Mouse (Mus musculus): ENCODE measurements around the gene 1810009A15Rik. TPM values are rescaled to one million over a fixed set of nuclear protein-coding genes. Genes with fewer than 3 reads are reported as not detected.
A peak's percentile ranks its signal among the peaks of the same experiment; 100 is the strongest.

The 1810009A15Rik gene
- polyA plus RNA-seq, 1 experiment, result 175 TPM

DNA sequence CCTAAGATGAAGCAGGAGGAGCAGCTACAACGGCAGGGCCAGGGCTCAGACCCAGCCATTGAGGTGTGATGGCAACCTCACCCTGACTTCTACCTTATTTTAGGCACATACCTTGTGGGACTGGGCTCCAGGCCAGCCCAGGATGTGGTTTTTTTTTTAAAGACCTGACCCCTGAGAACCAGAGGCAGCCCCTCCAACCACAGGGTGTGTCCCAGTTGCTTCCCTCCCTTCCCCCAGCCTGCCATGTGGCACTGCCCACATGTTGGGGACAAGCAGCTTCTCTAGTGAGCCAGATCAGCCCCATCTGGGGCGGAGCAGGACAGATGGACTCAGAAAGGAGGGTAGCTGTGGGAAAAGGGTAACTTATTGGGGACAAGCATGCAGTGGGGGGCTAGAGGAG lies 38.1 kb downstream of the 1810009A15Rik start:
- Histone ChIP-seq H3K79me2 (ENCODE audit: control insufficient read depth, insufficient read depth) (peaks cover 46% of the 10 kb centered on the region), H3K36me3 (ENCODE audit: control insufficient read depth, insufficient read depth) (peaks cover 36% of the 10 kb centered on the region), H3K27me3 (ENCODE audit: control insufficient read depth, insufficient read depth, insufficient read length) (no peaks in the 10 kb centered on the region), H3K79me3 (ENCODE audit: low read depth) (peaks cover 28% of the 10 kb centered on the region), H3ac (ENCODE audit: control insufficient read depth, insufficient read length, low read depth) (no peak overlapping the region), H3K4me3 (ENCODE audit: insufficient read depth, poor library complexity, severe bottlenecking) (no peak overlapping the region)
- TF ChIP-seq CEBPB (IDR thresholded peaks at IDR 0.05; ENCODE audit: low read depth), result no peak
- TF ChIP-seq MYOD1 (IDR thresholded peaks at IDR 0.05; ENCODE audit: control insufficient read depth, insufficient read length, low read depth), result no peak
- TF ChIP-seq MYOG (IDR thresholded peaks at IDR 0.05; ENCODE audit: control insufficient read depth, extremely low read depth, insufficient read length), result no peak
- TF ChIP-seq CTCF (IDR thresholded peaks at IDR 0.05; ENCODE audit: control insufficient read depth, insufficient read depth, insufficient read length), result no peak
- TF ChIP-seq FOSL1 (IDR thresholded peaks at IDR 0.05; ENCODE audit: insufficient read depth, low read length, poor library complexity, severe bottlenecking), result no peak
- no peak for TF ChIP-seq USF1 (IDR thresholded peaks at IDR 0.05; ENCODE audit: low read depth)
- TF ChIP-seq MAX (IDR thresholded peaks at IDR 0.05), result no peak

DNA sequence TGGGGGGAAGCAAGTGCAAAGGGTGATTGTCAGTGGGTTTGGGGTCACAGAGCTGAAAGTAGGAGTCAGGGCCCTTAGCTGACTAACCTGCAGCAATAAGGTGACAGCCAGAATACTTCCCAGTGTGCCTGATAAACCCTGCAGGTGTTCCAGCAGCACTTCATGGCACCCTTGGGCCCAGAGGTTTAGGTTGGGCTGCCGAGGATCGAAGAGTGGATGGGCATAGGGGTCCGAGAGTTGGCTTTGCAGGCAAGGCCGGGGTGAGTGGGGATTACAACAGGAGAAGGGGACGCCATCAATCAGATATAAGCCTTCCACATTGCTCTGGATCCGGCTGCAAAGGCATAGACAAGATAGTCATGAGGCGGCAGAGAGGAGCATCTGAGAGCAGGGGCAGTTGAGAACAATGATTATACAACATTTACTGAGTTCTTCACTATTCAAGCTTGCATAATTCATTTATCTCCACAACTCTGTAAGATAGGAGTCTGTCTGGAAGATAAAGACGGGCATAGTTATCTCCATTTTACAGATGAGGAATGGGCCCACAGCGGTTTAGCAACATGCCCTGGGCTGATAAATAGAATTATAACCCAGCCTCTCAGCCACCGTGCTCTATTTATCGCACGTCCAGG lies 39.4 kb downstream of the 1810009A15Rik start:
- Histone ChIP-seq H3ac (ENCODE audit: control insufficient read depth, insufficient read length, low read depth) (no peak overlapping the region), H3K4me3 (ENCODE audit: insufficient read depth, poor library complexity, severe bottlenecking) (no peak overlapping the region), H3K27me3 (ENCODE audit: control insufficient read depth, insufficient read depth, insufficient read length) (no peaks in the 10 kb centered on the region), H3K79me3 (ENCODE audit: low read depth) (peaks cover 19% of the 10 kb centered on the region), H3K36me3 (ENCODE audit: control insufficient read depth, insufficient read depth) (peaks cover 23% of the 10 kb centered on the region), H3K79me2 (ENCODE audit: control insufficient read depth, insufficient read depth) (peaks cover 33% of the 10 kb centered on the region)
- TF ChIP-seq MYOG (IDR thresholded peaks at IDR 0.05; ENCODE audit: control insufficient read depth, extremely low read depth, insufficient read length) (no peak), MYOD1 (IDR thresholded peaks at IDR 0.05; ENCODE audit: control insufficient read depth, insufficient read length, low read depth) (no peak), USF1 (IDR thresholded peaks at IDR 0.05; ENCODE audit: low read depth) (no peak), CEBPB (IDR thresholded peaks at IDR 0.05; ENCODE audit: low read depth) (no peak), FOSL1 (IDR thresholded peaks at IDR 0.05; ENCODE audit: insufficient read depth, low read length, poor library complexity, severe bottlenecking) (no peak), CTCF (IDR thresholded peaks at IDR 0.05; ENCODE audit: control insufficient read depth, insufficient read depth, insufficient read length) (no peak), MAX (IDR thresholded peaks at IDR 0.05) (no peak)

- Histone ChIP-seq H3K4me3 (ENCODE audit: insufficient read depth, poor library complexity, severe bottlenecking) (peak overlapping the region; percentile 59), H3K36me3 (ENCODE audit: control insufficient read depth, insufficient read depth) (peaks cover 16% of the 10 kb centered on the region), H3ac (ENCODE audit: control insufficient read depth, insufficient read length, low read depth) (peak overlapping the region; percentile 51), H3K27me3 (ENCODE audit: control insufficient read depth, insufficient read depth, insufficient read length) (no peaks in the 10 kb centered on the region), H3K79me3 (ENCODE audit: low read depth) (peaks cover 12% of the 10 kb centered on the region), H3K79me2 (ENCODE audit: control insufficient read depth, insufficient read depth) (peaks cover 26% of the 10 kb centered on the region)
- TF ChIP-seq USF1 (IDR thresholded peaks at IDR 0.05; ENCODE audit: low read depth), result no peak
- no peak for TF ChIP-seq MYOD1 (IDR thresholded peaks at IDR 0.05; ENCODE audit: control insufficient read depth, insufficient read length, low read depth)
- TF ChIP-seq FOSL1 (IDR thresholded peaks at IDR 0.05; ENCODE audit: insufficient read depth, low read length, poor library complexity, severe bottlenecking), result no peak
- no peak for TF ChIP-seq CEBPB (IDR thresholded peaks at IDR 0.05; ENCODE audit: low read depth)
These were observed 40.1 kb downstream of the 1810009A15Rik start for GRCm38 (mm10) chr19:8928689-8929223.

GRCm38 (mm10) chr19:8929224-8930088 lies 40.8 kb downstream of the 1810009A15Rik start, which contains the start of the genes Rom1 and Eml3:
TSS of gene Rom1 (minus strand) at chr19:8929356.
TSS of gene Eml3 (plus strand) at chr19:8929552.
- peak within 1 kb of the TSS; percentile 59 for H3K4me3 ChIP-seq (ENCODE audit: insufficient read depth, poor library complexity, severe bottlenecking)
- H3K36me3 ChIP-seq (ENCODE audit: control insufficient read depth, insufficient read depth), result peaks cover 14% of the 10 kb centered on the region
- no peaks in the 10 kb centered on the region for H3K27me3 ChIP-seq (ENCODE audit: control insufficient read depth, insufficient read depth, insufficient read length)
- no peak for TF ChIP-seq MAX (IDR thresholded peaks at IDR 0.05)
- peak; percentile 66 for TF ChIP-seq CTCF (IDR thresholded peaks at IDR 0.05; ENCODE audit: control insufficient read depth, insufficient read depth, insufficient read length)
- peaks cover 19% of the 10 kb centered on the region for H3K79me2 ChIP-seq (ENCODE audit: control insufficient read depth, insufficient read depth)
- H3ac ChIP-seq (ENCODE audit: control insufficient read depth, insufficient read length, low read depth), result peak within 1 kb of the TSS; percentile 73
- peaks cover 10% of the 10 kb centered on the region for H3K79me3 ChIP-seq (ENCODE audit: low read depth)

DNA sequence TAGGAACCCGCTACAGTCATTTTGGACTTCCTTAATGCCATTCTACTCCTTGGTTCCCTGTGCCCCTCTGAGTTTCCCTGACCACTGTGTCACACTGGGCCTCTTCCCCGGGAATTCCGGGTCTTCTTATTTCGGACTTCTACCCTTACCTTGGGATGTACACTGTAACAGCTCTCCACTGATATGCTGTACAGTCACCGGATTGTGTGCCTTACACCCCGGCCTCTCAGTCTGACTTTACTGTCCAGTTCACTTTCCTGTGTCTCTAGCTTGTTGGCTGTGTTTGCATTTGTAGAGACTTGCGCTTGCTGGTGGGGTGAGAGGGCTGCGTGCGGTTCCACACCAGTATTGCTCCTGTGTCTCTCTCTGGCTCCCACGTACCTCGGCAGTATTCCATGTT lies 41.5 kb downstream of the 1810009A15Rik start:
- peaks cover 19% of the 10 kb centered on the region for H3K36me3 ChIP-seq (ENCODE audit: control insufficient read depth, insufficient read depth)
- peak overlapping the region; percentile 59 for H3K4me3 ChIP-seq (ENCODE audit: insufficient read depth, poor library complexity, severe bottlenecking)
- H3ac ChIP-seq (ENCODE audit: control insufficient read depth, insufficient read length, low read depth), result peak overlapping the region; percentile 73
- peaks cover 17% of the 10 kb centered on the region for H3K79me2 ChIP-seq (ENCODE audit: control insufficient read depth, insufficient read depth)
- TF ChIP-seq CEBPB (IDR thresholded peaks at IDR 0.05; ENCODE audit: low read depth) (no peak), MYOD1 (IDR thresholded peaks at IDR 0.05; ENCODE audit: control insufficient read depth, insufficient read length, low read depth) (no peak), CTCF (IDR thresholded peaks at IDR 0.05; ENCODE audit: control insufficient read depth, insufficient read depth, insufficient read length) (no peak), MYOG (IDR thresholded peaks at IDR 0.05; ENCODE audit: control insufficient read depth, extremely low read depth, insufficient read length) (no peak), MAX (IDR thresholded peaks at IDR 0.05) (no peak)
- peaks cover 10% of the 10 kb centered on the region for H3K79me3 ChIP-seq (ENCODE audit: low read depth)
- H3K27me3 ChIP-seq (ENCODE audit: control insufficient read depth, insufficient read depth, insufficient read length), result no peaks in the 10 kb centered on the region

Data from C2C12 (cell line).